Mouse (Mus musculus) embryo, embryonic 10 days (tissue): ENCODE results near the gene Kcnj9.

Experiments used
- DNase-seq: peaks from one replicate; pipeline ENCODE4 v3.0.0-alpha.2; 2015; ENCODE audit warnings: low spot score

Kcnj9 gene

DNA sequence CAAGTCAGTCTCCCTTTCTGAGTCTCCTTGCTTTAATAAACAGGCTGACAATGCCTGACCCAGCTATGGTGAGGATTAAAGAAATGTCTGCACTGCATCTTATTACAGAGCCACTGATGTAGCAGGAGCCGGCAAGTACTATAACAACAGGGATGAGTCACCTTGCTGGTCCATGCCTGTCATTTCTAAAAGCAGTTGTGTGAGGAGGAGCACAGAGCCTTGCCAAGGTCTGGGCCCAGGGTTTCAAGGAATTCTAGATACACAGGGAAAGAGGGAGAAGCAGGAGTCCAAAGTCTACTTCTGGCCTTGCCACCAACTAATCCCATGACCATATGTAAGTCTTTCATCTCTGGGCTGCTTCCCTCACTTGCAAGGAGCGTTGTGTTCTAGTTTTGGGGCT lies 36.2 kb downstream of the Kcnj9 start:
- no peak for DNase-seq

DNA sequence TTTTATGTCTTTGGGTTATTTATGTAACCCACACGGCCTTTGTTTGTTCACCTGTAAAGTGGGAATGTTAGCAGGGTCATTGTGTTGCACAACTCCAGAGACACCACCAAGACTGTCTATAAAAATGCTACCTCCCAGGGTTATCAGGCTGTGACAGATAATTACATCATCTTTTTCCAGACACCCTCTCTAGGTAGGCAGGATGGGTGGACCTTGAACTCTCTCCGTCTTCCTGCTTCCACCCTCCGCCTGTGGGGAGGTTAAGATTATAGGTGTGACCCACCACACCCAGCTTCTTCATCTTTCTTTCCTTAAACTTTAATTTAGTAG lies 39.5 kb downstream of the Kcnj9 start:
- no peak for DNase-seq

DNA sequence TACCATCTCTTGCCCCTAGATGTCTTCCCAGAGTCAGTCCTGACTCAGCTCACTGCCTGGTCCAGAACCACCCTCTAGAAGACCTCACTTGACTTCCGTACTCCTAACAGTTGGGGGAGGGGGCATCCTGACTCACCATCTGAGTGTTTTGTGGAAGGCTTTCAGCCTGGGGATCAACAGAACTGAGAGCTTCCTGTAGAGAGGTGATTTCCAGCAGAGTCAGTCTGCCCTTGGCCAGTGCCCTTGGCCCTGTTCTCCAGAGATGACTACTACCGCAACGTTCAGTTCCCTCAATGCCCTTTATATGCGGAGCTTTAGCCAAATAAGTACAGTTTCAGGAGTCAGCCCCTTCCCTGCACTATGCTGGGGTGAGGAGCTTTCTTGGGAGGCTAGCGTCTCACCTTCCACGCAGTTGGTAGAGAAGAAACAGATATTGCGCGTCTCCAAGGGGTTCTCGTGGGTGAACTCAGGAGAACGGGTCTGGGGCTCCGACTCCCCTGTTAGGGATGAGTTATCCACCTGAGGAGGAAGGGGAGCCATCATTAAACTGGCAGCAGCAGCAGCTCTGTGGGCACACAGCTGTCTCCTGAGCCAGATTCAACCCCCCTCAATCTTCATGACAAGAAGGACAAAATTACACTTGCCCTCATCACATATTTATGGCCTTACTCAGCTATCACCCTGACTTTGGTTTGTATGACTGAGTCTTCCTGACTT lies 40.1 kb downstream of the Kcnj9 start:
- no peak for DNase-seq

DNA sequence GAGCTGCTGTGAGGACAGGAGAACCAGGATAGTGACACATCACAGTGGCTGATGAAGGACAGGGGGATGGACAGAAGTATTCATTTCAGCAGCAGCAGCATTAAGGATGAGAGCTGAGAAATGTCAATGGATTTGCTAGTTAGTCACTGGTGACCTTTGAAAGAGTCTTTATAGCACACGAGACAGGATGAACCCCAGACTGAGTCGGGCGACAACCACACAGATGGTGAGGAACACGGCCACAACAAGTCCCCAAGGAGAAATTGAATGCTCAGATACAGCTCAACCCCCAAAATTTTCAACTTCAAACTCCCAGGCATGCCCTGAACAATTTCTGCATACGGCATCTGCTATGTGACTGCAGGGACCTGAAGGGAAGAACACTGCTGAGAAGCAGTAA lies 42.4 kb downstream of the Kcnj9 start:
- DNase-seq, result no peak

DNA sequence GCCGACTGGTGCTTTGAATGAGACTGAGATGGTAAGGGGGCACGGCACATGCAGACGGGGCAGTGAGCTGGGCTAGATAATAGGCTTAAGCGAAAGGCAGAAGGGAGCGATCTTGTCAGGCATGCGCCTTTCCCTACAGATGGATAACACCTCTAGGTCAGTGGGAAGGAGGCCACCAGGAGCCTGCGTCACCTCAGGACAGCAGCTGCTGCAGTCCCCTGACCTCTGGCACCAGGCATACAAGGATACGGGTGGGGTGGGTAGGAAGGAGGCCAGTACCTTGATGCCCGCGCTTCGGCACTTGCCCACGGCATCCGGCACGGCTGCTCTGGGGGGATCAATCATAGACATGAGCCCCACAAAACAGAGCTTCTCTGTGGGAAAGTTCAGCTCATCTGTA lies 44.9 kb downstream of the Kcnj9 start:
- no peak for DNase-seq

DNA sequence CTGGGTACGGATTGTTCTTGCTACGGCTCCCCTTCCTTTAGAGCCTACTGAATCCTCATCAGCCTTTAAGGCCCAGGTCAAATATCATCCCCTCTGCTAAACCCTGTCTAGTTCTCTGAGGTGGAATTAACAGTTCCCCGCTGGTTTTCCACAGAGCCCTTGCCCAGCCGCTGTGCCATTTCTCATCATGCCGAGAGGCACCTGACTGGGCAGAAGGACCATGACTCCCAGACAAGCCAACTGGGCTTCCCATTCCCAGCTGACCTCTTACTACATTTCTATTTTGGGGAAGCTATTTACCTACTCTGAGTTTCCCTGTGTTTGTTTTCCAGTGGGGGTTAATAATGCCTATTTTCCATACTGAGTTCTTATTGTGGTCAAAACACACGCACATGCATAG lies 46.0 kb downstream of the Kcnj9 start:
- no peak for DNase-seq

DNA sequence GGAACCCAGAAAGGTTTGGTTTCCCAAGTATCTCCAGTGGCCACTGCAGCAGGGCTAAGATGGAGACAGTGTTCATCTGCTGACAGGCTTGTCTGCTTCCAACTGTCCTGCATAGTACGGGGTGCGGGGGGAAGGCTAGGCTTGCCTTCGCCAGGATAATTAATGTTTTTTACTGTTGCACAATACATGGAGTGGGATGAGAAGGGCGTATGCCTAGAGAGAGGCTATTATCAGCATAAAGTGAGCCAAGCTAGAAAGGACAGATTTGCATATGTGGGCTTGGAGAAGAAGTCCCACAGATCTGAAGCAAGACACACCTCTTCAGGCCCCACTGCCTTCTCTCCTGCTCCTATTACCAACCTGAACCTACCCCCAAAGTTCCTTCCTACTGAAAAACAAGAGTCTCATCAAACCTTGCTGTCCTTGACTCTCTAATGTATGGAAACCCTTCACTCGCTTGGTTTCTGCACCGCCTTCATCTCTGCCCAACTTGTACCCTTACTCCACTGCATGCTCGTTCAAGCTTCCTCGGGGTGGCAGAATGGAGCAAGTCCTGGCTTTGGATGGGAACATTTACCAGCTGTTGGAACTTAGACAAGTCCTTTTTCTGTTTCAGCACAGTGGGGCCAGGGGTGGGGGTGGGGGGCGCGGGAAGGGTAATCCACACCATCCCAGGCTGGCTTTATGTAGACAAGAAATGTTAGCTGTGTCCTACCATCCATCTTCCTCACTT lies 47.4 kb downstream of the Kcnj9 start:
- DNase-seq, result no peak

DNA sequence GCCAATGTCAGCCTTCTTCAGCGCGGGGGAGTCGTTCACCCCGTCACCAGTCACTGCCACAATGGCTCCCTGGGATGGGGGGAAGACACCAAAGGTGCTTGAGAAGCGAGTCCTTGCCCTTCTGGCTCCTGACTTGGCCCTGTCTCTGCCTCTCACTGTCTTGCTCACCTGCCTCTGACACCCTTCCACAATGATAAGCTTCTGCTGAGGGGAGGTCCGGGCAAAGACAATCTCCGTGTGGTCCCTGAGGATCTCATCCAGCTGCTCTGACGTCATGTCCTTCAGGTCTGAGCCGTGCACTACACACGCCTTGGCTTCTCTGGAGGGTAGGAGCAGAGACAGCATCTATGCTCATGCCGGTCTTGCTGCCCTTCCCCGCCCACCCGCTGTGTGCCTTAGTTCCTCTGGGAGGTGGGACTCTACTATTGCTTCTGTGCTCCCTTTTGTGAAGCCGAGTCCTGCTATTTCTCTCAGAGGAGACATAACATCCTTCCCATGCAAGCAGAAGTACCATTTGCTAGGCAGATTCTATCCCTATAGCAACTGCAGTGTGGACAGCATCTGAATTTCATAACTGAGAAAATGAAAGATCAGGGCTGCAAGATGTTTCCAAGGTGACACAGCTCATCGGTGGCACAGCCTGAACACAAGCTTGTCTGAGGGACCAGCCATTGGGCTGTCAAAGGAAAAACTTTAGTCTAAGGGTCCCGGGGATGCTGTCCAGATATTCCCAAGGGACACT lies 49.2 kb downstream of the Kcnj9 start:
- DNase-seq, result no peak

DNA sequence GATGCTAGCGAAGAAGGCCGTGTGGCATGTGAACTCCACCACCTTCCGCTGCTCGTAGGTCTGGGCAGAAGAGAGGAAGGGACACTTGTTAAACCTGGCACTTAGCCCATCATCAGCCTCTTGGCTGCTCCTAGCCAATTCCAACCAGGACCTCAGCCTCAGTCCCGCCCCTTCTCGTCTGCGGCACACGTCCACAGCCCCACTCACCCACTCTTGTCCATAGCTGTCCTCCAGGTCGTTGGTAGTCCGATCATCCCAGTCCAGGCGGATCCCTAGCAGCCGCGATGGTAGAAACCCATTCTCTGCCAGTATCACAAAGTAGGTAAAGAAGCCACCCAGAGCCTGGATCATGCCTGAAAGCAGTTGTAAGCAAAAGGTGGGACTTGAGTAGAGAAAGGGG lies 50.8 kb downstream of the Kcnj9 start:
- DNase-seq, result no peak

DNA sequence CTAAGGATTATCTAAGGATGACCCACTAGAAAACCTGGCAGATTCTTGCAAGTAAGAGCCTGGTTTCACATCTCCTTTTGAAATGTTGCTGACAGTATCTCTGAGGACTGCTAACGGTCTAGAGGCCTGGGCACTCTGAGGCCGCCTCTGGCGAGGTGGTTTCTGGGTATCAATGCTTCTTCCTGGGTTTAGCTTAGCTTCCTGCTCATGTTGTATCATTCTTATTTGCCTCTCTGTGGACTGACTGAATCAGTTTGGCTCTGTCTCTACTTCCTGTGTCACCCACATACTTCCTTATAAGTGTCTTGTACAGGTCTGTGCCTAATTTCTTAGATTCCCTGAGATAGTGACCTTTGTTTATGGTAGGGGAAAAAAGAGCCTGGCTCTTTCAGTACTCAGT lies 51.9 kb downstream of the Kcnj9 start:
- no peak for DNase-seq

DNA sequence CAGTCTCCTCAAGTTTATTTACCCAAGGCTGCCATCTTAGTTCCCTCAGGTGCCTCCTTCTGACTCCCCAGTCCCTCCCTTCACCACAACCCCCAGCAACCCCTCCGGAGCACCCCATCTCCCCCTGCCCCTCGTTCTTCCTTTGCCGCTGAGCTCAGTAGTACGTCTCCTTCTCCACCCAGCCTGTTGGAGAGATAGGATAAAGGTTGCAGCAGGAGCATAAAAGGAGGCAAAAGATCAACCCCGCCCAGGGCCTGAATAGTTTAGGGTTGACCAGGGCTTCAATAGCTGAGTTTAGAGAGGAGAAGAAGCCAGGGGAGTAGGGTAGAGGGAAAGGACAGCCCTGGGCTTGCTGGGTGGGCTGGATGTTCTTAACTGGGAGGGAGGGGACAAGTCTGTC lies 54.6 kb downstream of the Kcnj9 start:
- DNase-seq, result no peak

DNA sequence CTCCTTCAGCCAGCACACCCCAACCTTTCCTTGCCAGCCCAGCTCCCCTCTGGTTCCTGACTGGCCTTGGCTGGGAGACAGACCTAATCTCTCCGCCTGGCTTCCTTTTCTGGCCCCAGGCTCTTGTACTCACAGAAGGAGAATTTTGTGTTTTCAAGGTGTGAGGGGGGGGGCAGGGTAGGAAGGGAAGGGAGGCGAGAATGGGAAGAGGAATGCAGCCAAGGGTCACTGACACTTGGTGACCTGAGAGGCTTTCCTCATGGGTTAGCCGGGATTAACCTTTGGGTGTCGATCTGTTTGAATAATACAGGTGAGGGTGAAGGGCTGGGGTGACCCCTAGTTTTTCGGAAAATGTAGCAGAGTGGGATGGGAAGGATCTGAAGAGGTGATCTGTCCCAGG lies 55.0 kb downstream of the Kcnj9 start:
- DNase-seq, result no peak

DNA sequence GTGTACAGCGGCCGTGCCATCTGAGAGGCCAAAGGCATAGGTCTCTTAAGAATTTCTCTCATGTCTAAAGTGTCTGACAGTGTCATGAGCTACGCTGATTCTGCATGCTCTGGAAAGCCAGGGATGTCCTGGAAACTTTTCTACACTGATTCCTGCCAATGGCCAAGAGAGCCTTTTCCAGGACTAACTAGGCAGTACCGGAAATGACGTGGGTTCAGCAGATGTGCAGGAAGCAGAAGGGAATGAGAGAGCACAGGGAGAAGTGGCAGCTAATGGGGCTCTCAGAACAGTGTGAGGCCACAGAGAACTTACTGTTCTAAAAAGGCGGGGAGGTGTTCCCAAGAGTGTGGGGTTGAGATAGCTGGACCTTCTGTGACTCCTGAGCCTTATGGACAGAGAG lies 55.7 kb downstream of the Kcnj9 start:
- DNase-seq, result no peak

DNA sequence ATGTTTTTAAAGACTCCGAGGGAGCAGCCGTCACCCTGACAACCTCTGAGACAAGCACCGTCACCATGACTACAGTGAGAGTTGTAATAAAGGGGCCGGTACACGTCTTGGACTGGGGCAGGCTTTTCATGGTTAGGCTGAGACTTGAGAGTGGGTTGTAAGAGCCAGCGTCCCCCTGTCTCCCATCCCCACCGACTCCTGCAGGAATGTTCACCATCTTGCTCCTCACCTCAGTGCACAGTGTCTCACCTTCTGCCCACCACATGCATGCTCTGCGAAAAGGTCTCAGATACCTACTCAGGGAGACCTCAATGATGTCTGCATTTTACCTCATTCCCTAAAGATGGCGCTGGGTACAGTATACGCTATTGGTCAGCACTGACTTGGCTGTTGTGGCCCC lies 57.4 kb downstream of the Kcnj9 start:
- DNase-seq, result peak; percentile 37

DNA sequence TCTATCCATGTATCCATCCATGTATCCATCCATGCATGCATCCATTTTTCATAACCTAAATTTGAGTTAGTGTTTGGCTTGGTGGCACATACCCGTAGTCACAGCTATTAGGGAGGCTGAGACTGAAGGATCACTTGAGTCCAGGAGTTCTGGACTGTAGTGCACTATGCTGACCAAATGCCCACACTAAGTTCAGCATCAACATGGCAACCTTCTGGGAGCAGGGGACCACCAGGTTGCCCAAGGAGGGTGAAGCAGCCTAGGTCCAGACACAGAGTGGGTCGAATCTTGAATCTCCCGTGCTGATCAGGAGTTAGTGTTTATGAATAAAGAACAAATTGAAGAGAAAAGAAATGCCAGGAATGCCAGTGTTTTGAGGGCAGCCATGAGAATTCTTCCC lies 57.9 kb downstream of the Kcnj9 start:
- no peak for DNase-seq
